Mouse (Mus musculus) megakaryocyte, embryonic 14.5 days (primary cell): Measurements from ENCODE around the gene Gosr2. TPM values are rescaled to one million over a fixed set of nuclear protein-coding genes. Genes with fewer than 3 reads are reported as not detected.

Source experiments
- H3K27me3 ChIP-seq: replicated peaks from 2 replicates; pipeline ENCODE3; 2012; ENCODE audit warnings: inconsistent platforms
- H3K36me3 ChIP-seq: replicated peaks from 2 replicates; pipeline ENCODE3; 2012; ENCODE audit warnings: low read length, inconsistent platforms, mixed read lengths
- H3K4me1 ChIP-seq: 2 replicates; pipeline ENCODE4 v1.6.1; 2012; ENCODE audit warnings: inconsistent platforms
- H3K4me3 ChIP-seq: replicated peaks from 2 replicates; pipeline ENCODE3; 2012; ENCODE audit warnings: moderate library complexity, mild to moderate bottlenecking, inconsistent platforms
- H3K9me3 ChIP-seq: 2 replicates; pipeline ENCODE4 v1.6.1; 2012; ENCODE audit warnings: inconsistent platforms
- FLI1 ChIP-seq: IDR thresholded peaks from 2 replicates; pipeline ENCODE4 v1.6.1; 2012; ENCODE audit warnings: low read length, inconsistent platforms, mixed read lengths
- GATA1 ChIP-seq: IDR thresholded peaks from 3 replicates; pipeline ENCODE4 v1.6.1; 2012; ENCODE audit warnings: mixed read lengths, low read length, inconsistent platforms, borderline replicate concordance
- polyA plus RNA-seq: library from polyadenylated mRNA; stranded (reverse); fragments of >175 nt; gene quantifications from 2 replicates; pipeline ENCODE4 v1.2.3, GENCODE M21; 2012; ENCODE audit warnings: low replicate concordance; ENCODE audit not compliant: insufficient read depth

Gene Gosr2
- polyA plus RNA-seq, 1 experiment = 7.8 TPM

DNA sequence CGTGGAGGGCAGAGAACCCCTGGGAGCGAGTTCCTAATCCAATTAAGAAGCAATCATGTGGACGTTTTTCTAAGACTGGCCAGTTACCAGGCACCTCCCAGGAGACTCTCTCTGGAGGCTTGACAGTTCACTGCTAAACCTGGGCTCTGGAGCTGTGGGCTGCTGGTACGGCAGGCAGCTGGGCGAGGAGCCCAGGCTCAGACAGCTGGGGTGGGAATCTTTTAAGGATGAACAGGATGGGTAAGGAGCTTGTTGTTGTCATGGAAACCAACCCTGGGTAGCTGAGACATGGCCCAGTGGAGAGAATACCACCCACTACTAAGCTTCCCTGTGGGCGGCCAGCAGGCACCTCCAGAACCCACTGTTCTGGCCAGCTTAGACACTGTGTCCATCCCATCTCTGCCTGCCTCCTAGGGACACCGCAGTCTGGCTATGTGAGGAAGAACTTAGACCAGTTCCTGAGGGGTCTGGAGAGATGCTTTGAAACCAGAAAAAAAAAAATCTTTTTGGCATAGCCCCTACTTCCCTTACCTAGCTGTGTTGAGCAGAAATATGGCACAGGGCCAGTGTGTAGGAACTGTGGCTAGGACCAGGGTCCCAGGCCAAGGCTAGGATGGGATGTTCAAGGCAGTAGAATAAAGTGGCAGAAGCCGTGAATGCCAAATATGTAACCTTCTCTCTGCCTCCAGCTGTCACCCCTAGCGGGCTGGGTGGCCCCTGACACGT is 31.4 kb downstream of the Gosr2 start:
- H3K27me3 ChIP-seq = peaks cover 50% of the 10 kb centered on the region
- H3K4me1 ChIP-seq = peaks cover 19% of the 10 kb centered on the region
- H3K4me3 ChIP-seq = no peak overlapping the region
- no peak for TF ChIP-seq FLI1
- TF ChIP-seq GATA1 = no peak
- peaks cover 9% of the 10 kb centered on the region for H3K36me3 ChIP-seq
- H3K9me3 ChIP-seq = no peaks in the 10 kb centered on the region

DNA sequence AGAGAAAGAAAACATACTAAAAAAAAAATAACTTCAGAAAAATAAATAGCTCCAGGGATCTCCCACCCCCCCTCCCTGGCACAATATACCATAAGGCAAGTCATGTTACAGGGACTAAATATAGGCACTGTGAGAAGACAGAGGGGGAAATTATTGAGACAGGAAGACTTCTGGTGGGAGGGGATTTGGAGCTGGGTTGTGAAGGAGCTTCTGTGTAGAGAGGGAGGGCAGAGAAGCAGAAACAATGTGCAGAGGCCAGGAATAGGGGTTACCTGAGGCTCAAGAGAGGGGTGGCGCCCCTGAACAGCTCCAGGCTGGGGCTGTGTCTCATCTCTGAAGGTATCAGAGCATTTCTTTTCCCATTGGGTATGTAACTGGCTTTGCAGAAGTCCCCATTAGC is 32.0 kb downstream of the Gosr2 start:
- TF ChIP-seq GATA1 (no peak), FLI1 (no peak)
- H3K36me3 ChIP-seq = peaks cover 2% of the 10 kb centered on the region
- peaks cover 13% of the 10 kb centered on the region for H3K4me1 ChIP-seq
- H3K9me3 ChIP-seq = no peaks in the 10 kb centered on the region
- H3K27me3 ChIP-seq = peaks cover 56% of the 10 kb centered on the region
- no peak overlapping the region for H3K4me3 ChIP-seq

DNA sequence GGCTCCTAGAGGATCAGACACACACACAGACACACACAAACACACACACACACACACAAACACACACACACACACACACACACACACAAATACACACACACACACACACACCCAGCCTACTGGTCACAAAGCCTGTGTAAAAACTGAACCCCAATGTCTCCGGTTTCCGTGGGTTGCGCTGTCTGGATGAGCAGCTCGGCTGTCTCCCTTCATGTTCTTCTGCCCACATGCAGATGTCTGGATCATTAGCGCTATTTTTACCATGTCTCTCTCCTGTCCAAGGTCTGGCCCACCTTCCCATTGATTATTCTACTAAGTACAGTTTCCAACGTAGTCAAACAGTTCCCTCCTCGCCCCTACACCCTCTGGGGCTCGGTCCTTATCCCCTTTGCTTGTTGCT is 34.6 kb downstream of the Gosr2 start:
- peaks cover 9% of the 10 kb centered on the region for H3K4me1 ChIP-seq
- peaks cover 5% of the 10 kb centered on the region for H3K9me3 ChIP-seq
- peaks cover 72% of the 10 kb centered on the region for H3K27me3 ChIP-seq
- no peak overlapping the region for H3K4me3 ChIP-seq
- H3K36me3 ChIP-seq = no peaks in the 10 kb centered on the region
- no peak for TF ChIP-seq FLI1
- TF ChIP-seq GATA1 = no peak

DNA sequence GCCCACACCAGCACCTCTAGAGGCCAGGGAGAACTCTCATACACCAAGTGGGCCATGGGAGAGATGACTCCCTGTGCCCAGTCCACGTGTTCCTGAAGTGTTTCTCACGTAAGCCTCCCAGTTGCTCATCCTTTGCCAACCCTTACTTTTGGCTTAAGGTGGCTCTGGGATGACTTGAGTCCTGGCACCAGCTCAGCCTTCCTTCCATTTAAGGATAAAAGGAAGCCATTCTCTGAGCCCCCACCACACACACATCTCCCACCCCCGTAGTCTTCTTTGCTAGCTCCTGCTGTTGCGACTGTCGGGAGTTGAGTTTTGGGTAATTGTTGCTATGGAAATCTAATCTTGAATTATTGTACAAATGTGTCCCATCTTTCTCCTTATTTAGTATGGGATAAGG is 35.2 kb downstream of the Gosr2 start:
- Histone ChIP-seq H3K9me3 (peaks cover 5% of the 10 kb centered on the region), H3K4me1 (peaks cover 9% of the 10 kb centered on the region), H3K4me3 (no peak overlapping the region), H3K36me3 (no peaks in the 10 kb centered on the region), H3K27me3 (peaks cover 74% of the 10 kb centered on the region)
- TF ChIP-seq FLI1 = no peak
- TF ChIP-seq GATA1 = no peak

DNA sequence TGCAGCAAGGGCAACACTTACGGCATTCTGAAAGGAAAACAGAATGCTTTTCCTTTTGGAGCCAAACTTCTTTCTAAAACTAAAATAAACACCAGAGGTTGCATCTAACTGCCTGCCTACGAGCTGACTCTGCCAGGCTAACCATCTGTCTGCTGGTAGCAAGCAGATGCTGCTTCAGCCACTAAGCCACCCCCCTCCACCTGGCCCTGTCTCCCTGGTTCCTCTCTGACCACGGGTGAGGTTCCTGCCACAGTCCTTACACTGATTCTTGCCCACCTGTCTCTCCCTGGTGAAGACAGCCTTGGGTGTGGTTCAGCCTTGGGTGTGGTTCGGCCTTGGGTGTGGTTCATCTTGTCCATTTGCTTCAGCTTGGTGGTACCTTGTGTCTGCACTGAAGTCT is 35.8 kb downstream of the Gosr2 start:
- TF ChIP-seq FLI1 (no peak), GATA1 (no peak)
- peaks cover 5% of the 10 kb centered on the region for H3K9me3 ChIP-seq
- peaks cover 74% of the 10 kb centered on the region for H3K27me3 ChIP-seq
- no peaks in the 10 kb centered on the region for H3K36me3 ChIP-seq
- peaks cover 9% of the 10 kb centered on the region for H3K4me1 ChIP-seq
- H3K4me3 ChIP-seq = no peak overlapping the region

DNA sequence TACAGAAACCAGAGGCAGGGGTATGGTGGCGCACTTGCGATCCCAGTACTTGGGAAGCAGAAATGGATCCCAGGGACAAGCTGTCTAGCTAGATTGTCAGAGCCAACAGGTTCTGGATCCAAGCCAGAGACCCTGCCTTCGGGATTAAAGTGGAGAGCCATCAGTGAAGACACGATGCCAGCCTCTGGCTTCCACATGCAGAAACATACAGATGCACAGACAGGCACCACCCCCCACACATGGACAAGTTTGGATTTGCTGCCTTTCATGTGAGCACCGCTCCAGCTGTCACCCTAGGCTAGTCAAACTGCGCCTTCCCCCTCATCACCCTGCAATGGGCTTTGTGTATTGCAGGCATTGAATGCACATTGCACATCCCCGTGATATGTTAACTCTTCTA is 39.5 kb downstream of the Gosr2 start:
- peaks cover 5% of the 10 kb centered on the region for H3K9me3 ChIP-seq
- peaks cover 78% of the 10 kb centered on the region for H3K27me3 ChIP-seq
- TF ChIP-seq FLI1 (no peak), GATA1 (no peak)

DNA sequence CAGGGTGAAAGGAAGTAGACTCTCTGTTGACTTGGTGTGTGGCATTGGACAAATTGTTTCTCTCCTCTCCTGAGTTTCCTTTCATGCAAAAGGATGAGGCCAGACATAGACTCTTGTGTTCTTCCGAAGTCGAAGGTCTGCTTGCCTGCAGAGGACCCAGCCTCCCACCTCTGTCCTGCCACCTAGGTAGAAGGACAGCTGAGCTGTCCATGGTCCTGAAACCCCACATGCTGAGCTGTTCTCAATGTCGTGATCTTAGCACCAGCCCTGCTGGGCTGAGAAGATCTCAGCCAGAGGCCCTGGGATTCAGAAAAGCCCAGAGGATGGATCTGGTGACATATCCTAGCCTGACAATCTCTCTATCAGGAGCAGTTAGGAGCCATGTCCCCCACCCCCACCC is 41.2 kb downstream of the Gosr2 start:
- no peaks in the 10 kb centered on the region for H3K36me3 ChIP-seq
- TF ChIP-seq FLI1 (no peak), GATA1 (no peak)
- H3K27me3 ChIP-seq = peaks cover 83% of the 10 kb centered on the region
- H3K4me1 ChIP-seq = no peaks in the 10 kb centered on the region
- H3K9me3 ChIP-seq = peaks cover 5% of the 10 kb centered on the region
- H3K4me3 ChIP-seq = no peak overlapping the region

More for the DNA sequence above, 39.5 kb downstream of the Gosr2 start:
- Histone ChIP-seq H3K36me3 (no peaks in the 10 kb centered on the region), H3K4me1 (no peaks in the 10 kb centered on the region), H3K4me3 (no peak overlapping the region)

DNA sequence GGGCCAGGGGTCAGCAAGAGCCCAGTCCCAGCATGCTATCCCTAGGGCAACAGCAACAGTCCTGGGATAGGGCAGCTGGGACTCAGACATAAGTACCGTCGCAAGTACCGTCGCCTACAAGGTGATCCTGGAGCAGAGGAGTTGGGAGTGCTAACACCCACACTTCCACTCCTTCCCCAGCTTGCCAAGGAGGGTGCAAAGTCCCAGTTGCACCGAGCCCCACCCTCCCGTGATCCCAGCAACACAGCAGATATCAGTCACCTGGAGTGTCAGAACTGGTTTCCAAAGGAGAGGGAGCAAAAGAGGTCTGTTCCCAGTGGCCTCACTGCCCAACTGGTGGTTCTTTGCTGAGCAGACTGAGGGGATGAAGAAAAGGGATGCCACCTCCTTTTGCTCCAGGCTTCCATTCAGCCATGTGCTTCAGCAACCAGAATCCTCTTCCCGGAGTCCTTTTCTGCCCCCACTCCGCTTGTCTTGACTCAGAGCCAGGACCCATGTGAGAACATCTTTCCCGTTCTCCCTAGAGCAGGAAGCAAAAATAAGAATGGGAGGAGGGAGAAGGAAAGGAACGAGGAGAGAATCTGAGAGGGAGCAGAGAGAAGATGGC is 44.2 kb downstream of the Gosr2 start:
- no peaks in the 10 kb centered on the region for H3K36me3 ChIP-seq

DNA sequence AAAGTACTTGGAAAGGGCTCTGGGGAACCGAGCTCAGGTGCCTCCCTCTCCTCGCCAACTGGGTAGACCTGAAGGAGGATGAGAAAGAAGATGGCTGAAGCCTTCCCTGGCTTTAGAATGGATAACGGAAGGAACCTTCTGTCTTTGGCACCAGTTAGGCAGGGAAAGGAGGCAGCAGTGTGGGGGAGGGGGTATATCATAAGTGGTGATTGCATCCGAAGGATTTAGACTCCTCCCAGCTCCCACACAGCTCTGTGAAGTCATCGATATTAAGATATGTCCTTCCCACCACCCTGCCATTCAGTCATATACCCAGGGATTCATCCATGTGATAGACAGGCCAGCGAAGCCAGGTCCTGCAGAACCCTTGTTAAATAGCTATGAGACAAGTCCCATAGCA is 46.3 kb downstream of the Gosr2 start:
- Histone ChIP-seq H3K36me3 (no peaks in the 10 kb centered on the region), H3K9me3 (peaks cover 9% of the 10 kb centered on the region), H3K4me1 (peaks cover 19% of the 10 kb centered on the region), H3K27me3 (peaks cover 97% of the 10 kb centered on the region), H3K4me3 (no peak overlapping the region)
- TF ChIP-seq GATA1 (no peak), FLI1 (no peak)

More for the DNA sequence above, 44.2 kb downstream of the Gosr2 start:
- peaks cover 94% of the 10 kb centered on the region for H3K27me3 ChIP-seq
- peaks cover 13% of the 10 kb centered on the region for H3K4me1 ChIP-seq
- no peak overlapping the region for H3K4me3 ChIP-seq
- no peaks in the 10 kb centered on the region for H3K9me3 ChIP-seq
- TF ChIP-seq GATA1 (no peak), FLI1 (no peak)

DNA sequence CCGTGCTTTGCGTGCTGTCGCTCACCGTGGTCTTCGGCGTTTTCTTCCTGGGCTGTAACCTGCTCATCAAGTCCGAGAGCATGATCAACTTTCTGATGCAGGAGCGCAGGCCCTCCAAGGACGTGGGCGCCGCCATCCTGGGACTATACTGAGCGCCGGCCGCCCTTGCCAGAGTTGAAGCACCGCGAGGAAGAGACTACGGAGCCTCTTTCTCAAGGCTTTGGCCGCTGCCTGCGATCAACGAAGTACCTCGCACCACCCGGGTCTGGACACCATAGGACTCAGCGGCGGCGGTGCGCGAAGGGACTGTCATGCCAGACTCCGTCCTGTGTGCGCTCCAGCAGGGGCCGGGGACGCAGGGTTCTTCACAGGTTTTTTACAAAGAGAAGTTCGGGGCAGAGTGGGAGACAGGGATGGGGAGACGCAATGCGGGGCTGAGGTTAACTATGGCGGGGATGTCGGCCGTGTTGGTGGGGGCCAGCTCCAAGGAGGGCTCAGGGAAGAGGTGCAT is 47.7 kb downstream of the Gosr2 start:
- H3K4me3 ChIP-seq = peak overlapping the region; percentile 85
- TF ChIP-seq GATA1 = no peak
- TF ChIP-seq FLI1 = no peak
- peaks cover 98% of the 10 kb centered on the region for H3K27me3 ChIP-seq
- H3K36me3 ChIP-seq = no peaks in the 10 kb centered on the region
- peaks cover 23% of the 10 kb centered on the region for H3K4me1 ChIP-seq
- peaks cover 20% of the 10 kb centered on the region for H3K9me3 ChIP-seq
